Mouse (Mus musculus) limb, embryonic 10.5 days (tissue): ENCODE results near the gene Zdhhc12. TPM values are rescaled to one million over a fixed set of nuclear protein-coding genes. Genes with fewer than 3 reads are reported as not detected.

Source experiments
- DNase-seq: peaks from one replicate; pipeline ENCODE4 v3.0.0-alpha.2; 2017; ENCODE audit warnings: low spot score
- H3K27ac ChIP-seq: fragments of 300-500 bp; sonication (generic); 2 replicates; pipeline ENCODE4 v1.5.1; 2016; ENCODE audit warnings: mild to moderate bottlenecking
- H3K27me3 ChIP-seq: fragments of 300-500 bp; sonication (generic); 2 replicates; pipeline ENCODE4 v1.6.1; 2016; ENCODE audit warnings: low read depth, mild to moderate bottlenecking; ENCODE audit not compliant: poor library complexity, severe bottlenecking
- H3K36me3 ChIP-seq: fragments of 300-500 bp; sonication (generic); 2 replicates; pipeline ENCODE4 v1.6.1; 2016; ENCODE audit warnings: mild to moderate bottlenecking, moderate library complexity
- H3K4me1 ChIP-seq: fragments of 300-500 bp; sonication (generic); 2 replicates; pipeline ENCODE4 v1.6.1; 2016
- H3K4me3 ChIP-seq: fragments of 300-500 bp; sonication (generic); 2 replicates; pipeline ENCODE4 v1.5.1; 2016; ENCODE audit warnings: mild to moderate bottlenecking, moderate library complexity
- H3K9me3 ChIP-seq: fragments of 300-500 bp; sonication (generic); replicated peaks from 2 replicates; pipeline ENCODE4 v1.6.1; 2016; ENCODE audit warnings: mild to moderate bottlenecking
- WGBS: fragments of 180-500 bp; shearing (Covaris S2); methylation state at CpG from one replicate; pipeline ENCODE4 v1.1.7; 2016; 5-methylcytosine and 5-hydroxymethylcytosine counted together
- polyA plus RNA-seq: library from polyadenylated mRNA; unstranded; fragments of >200 nt; fragmentation: Nextera tagmentation; extraction: Ambion mirVana; gene quantifications from 2 replicates; pipeline ENCODE4 v1.2.1, GENCODE M21; 2016

Zdhhc12 gene
- polyA plus RNA-seq, 1 experiment from 2014 or later, result 37.2 TPM

- Histone ChIP-seq H3K4me3 (0 out of 2 replicates have a peak overlapping the region, but pooled peaks have one; percentile 8), H3K9me3 (no peaks in the 10 kb centered on the region), H3K4me1 (peaks cover 35% of the 10 kb centered on the region), H3K27ac (0 out of 2 replicates have a peak overlapping the region, but pooled peaks have one; percentile 1), H3K27me3 (no peaks in the 10 kb centered on the region), H3K36me3 (peaks cover 46% of the 10 kb centered on the region)
- 95% methylated on average over 12 of the region's 12 CpGs for WGBS
- DNase-seq, result no peak
Measured at GRCm38 (mm10) chr2:30091521-30091920, 1.9 kb downstream of the Zdhhc12 start.

- peaks cover 45% of the 10 kb centered on the region for H3K36me3 ChIP-seq
- no peaks in the 10 kb centered on the region for H3K27me3 ChIP-seq
- H3K27ac ChIP-seq, result no peak overlapping the region
- H3K4me1 ChIP-seq, result peaks cover 25% of the 10 kb centered on the region
- no peak overlapping the region for H3K4me3 ChIP-seq
- WGBS, result 93% methylated on average over 4 of the region's 4 CpGs
- DNase-seq, result no peak
- no peaks in the 10 kb centered on the region for H3K9me3 ChIP-seq
Measured at GRCm38 (mm10) chr2:30087310-30087709, 6.1 kb downstream of the Zdhhc12 start.

GRCm38 (mm10) chr2:30084632-30085031, 8.8 kb downstream of the Zdhhc12 start:
- Histone ChIP-seq H3K27ac (peak overlapping the region; percentile 50), H3K27me3 (no peaks in the 10 kb centered on the region), H3K36me3 (peaks cover 37% of the 10 kb centered on the region), H3K4me3 (peak overlapping the region; percentile 34), H3K9me3 (no peaks in the 10 kb centered on the region), H3K4me1 (peaks cover 12% of the 10 kb centered on the region)
- no peak for DNase-seq
- WGBS, result 4% methylated on average over 12 of the region's 12 CpGs

- peak overlapping the region; percentile 50; the same call in 1 of the 2 replicates for H3K27ac ChIP-seq
- H3K4me3 ChIP-seq, result peak overlapping the region; percentile 34
- no peaks in the 10 kb centered on the region for H3K27me3 ChIP-seq
- WGBS, result 53% methylated on average over 5 of the region's 5 CpGs
- peaks cover 36% of the 10 kb centered on the region for H3K36me3 ChIP-seq
- peaks cover 16% of the 10 kb centered on the region for H3K4me1 ChIP-seq
- no peak for DNase-seq
- no peaks in the 10 kb centered on the region for H3K9me3 ChIP-seq
Measured at GRCm38 (mm10) chr2:30084113-30084512, 9.3 kb downstream of the Zdhhc12 start.

GRCm38 (mm10) chr2:30080181-30080800, 13.2 kb downstream of the Zdhhc12 start:
- peaks cover 37% of the 10 kb centered on the region for H3K4me1 ChIP-seq
- peaks cover 23% of the 10 kb centered on the region; the same call in 1 of the 2 replicates for H3K36me3 ChIP-seq
- no peak overlapping the region for H3K4me3 ChIP-seq
- no peaks in the 10 kb centered on the region for H3K9me3 ChIP-seq
- H3K27ac ChIP-seq, result no peak overlapping the region; the same call in 1 of the 2 replicates
- H3K27me3 ChIP-seq, result no peaks in the 10 kb centered on the region
- WGBS, result 88% methylated on average over 15 of the region's 15 CpGs
- DNase-seq, result no peak

GRCm38 (mm10) chr2:30078760-30079159, 14.7 kb downstream of the Zdhhc12 start:
- H3K9me3 ChIP-seq, result no peaks in the 10 kb centered on the region
- peaks cover 33% of the 10 kb centered on the region for H3K36me3 ChIP-seq
- 73% methylated on average over 4 of the region's 4 CpGs for WGBS
- peaks cover 24% of the 10 kb centered on the region for H3K4me1 ChIP-seq
- H3K27ac ChIP-seq, result peak overlapping the region; percentile 89
- H3K4me3 ChIP-seq, result peak overlapping the region; percentile 67
- DNase-seq, result no peak
- H3K27me3 ChIP-seq, result no peaks in the 10 kb centered on the region

- Histone ChIP-seq H3K4me1 (peaks cover 24% of the 10 kb centered on the region), H3K4me3 (peak overlapping the region; percentile 67), H3K27me3 (no peaks in the 10 kb centered on the region), H3K36me3 (peaks cover 37% of the 10 kb centered on the region), H3K9me3 (no peaks in the 10 kb centered on the region), H3K27ac (peak overlapping the region; percentile 89)
- no peak for DNase-seq
- WGBS, result 29% methylated on average over 10 of the region's 10 CpGs
Measured at GRCm38 (mm10) chr2:30078349-30078712, 15.1 kb downstream of the Zdhhc12 start.

- H3K36me3 ChIP-seq, result peaks cover 42% of the 10 kb centered on the region
- H3K27me3 ChIP-seq, result no peaks in the 10 kb centered on the region
- no peaks in the 10 kb centered on the region for H3K9me3 ChIP-seq
- H3K4me1 ChIP-seq, result peaks cover 24% of the 10 kb centered on the region
- peak within 1 kb of the TSS; percentile 67 for H3K4me3 ChIP-seq
- WGBS, result 1% methylated on average over 53 of the region's 53 CpGs
- H3K27ac ChIP-seq, result peak within 1 kb of the TSS; percentile 89
- DNase-seq, result peak; percentile 95
Measured at GRCm38 (mm10) chr2:30077502-30078348, 15.7 kb downstream of the Zdhhc12 start, which contains the start of gene Pkn3. TSS of gene Pkn3 (plus strand) at chr2:30077684.

- peak overlapping the region; percentile 67 for H3K4me3 ChIP-seq
- 68% methylated on average over 6 of the region's 6 CpGs for WGBS
- DNase-seq, result no peak
Measured at GRCm38 (mm10) chr2:30076959-30077358, 16.5 kb downstream of the Zdhhc12 start.

GRCm38 (mm10) chr2:30076439-30076838, 17.0 kb downstream of the Zdhhc12 start:
- Histone ChIP-seq H3K36me3 (peaks cover 46% of the 10 kb centered on the region), H3K27ac (no peak overlapping the region), H3K4me3 (no peak overlapping the region), H3K9me3 (no peaks in the 10 kb centered on the region), H3K27me3 (no peaks in the 10 kb centered on the region), H3K4me1 (peaks cover 24% of the 10 kb centered on the region)
- no peak for DNase-seq
- WGBS, result 92% methylated on average over 9 of the region's 9 CpGs

More at GRCm38 (mm10) chr2:30076959-30077358, 16.5 kb downstream of the Zdhhc12 start:
- no peaks in the 10 kb centered on the region for H3K9me3 ChIP-seq
- no peaks in the 10 kb centered on the region for H3K27me3 ChIP-seq
- H3K27ac ChIP-seq, result peak overlapping the region; percentile 89
- peaks cover 24% of the 10 kb centered on the region for H3K4me1 ChIP-seq
- H3K36me3 ChIP-seq, result peaks cover 45% of the 10 kb centered on the region

- Histone ChIP-seq H3K27me3 (no peaks in the 10 kb centered on the region), H3K36me3 (peaks cover 40% of the 10 kb centered on the region), H3K4me3 (no peak overlapping the region), H3K4me1 (peaks cover 24% of the 10 kb centered on the region), H3K27ac (no peak overlapping the region), H3K9me3 (no peaks in the 10 kb centered on the region)
- no peak for DNase-seq
- WGBS, result 77% methylated on average over 3 of the region's 3 CpGs
Measured at GRCm38 (mm10) chr2:30075625-30076024, 17.8 kb downstream of the Zdhhc12 start.

GRCm38 (mm10) chr2:30073285-30073684, 20.2 kb downstream of the Zdhhc12 start:
- H3K36me3 ChIP-seq, result peaks cover 57% of the 10 kb centered on the region
- 76% methylated on average over 3 of the region's 3 CpGs for WGBS
- H3K27me3 ChIP-seq, result no peaks in the 10 kb centered on the region
- H3K27ac ChIP-seq, result no peak overlapping the region
- no peaks in the 10 kb centered on the region for H3K9me3 ChIP-seq
- no peak overlapping the region for H3K4me3 ChIP-seq
- DNase-seq, result no peak
- H3K4me1 ChIP-seq, result peaks cover 15% of the 10 kb centered on the region

GRCm38 (mm10) chr2:30072875-30073274, 20.6 kb downstream of the Zdhhc12 start:
- Histone ChIP-seq H3K27ac (no peak overlapping the region), H3K27me3 (no peaks in the 10 kb centered on the region), H3K9me3 (no peaks in the 10 kb centered on the region), H3K36me3 (peaks cover 61% of the 10 kb centered on the region), H3K4me1 (peaks cover 14% of the 10 kb centered on the region), H3K4me3 (no peak overlapping the region)
- no peak for DNase-seq
- WGBS, result 81% methylated on average over 7 of the region's 7 CpGs
